Mouse (Mus musculus): Measurements from ENCODE around the gene Rasgef1b. TPM values are rescaled to one million over a fixed set of nuclear protein-coding genes. Genes with fewer than 3 reads are reported as not detected.
A peak's percentile ranks its signal among the peaks of the same experiment; 100 is the strongest.

Gene Rasgef1b
- total RNA-seq, 2 experiments from 2014 or later = 0.36 to 0.37 TPM

DNA sequence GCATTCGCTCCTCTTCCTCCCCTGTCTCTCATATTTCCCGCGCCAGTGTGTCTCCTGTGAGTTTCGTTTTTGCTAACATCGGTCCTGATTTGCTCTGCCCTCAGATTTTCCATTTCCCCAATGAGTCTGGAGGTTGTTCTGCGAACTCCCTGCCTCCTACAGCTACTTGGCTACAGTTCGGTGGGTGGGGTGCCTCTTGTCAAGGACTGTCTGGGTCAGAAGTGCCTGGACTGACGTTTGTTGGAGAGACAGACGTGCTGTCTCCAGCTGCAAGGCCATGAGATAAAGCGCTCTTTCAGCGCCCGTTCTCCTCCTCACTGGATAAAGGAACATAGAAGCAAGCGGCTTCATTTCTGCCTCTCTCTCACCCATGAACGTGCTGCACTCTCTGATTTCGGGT, 389.1 kb downstream of the Rasgef1b start:
- intact Hi-C loops (cut with DNase I) = no loop called here
- DNase-seq = peak; percentile 36 to 59

DNA sequence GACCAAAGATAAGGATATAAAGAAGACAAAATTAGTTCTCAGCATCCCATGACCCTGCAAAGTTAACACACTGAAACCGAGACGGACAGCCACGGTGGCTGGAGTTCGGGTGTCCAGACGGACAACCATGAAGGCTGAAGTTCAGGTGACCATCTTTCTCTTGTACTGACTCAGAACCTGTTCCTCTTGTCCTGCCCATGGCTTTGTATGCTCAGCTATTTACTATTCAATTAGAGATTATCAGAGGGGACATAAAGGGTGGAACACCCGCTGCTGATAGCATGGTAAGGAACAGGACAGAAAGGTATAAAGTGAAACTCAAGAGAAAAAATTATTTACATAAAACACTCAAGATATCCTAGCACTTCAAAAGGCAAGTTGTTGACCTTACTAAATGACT, 390.0 kb downstream of the Rasgef1b start:
- intact Hi-C loops (cut with DNase I) = no loop called here
- no peak for DNase-seq

- DNase-seq = no peak
These were observed 392.4 kb downstream of the Rasgef1b start for GRCm38 (mm10) chr5:99336427-99336826.

GRCm38 (mm10) chr5:99334017-99334416, 394.8 kb downstream of the Rasgef1b start:
- no peak for DNase-seq
- intact Hi-C loops (cut with DNase I) = no loop called here

More at GRCm38 (mm10) chr5:99336427-99336826, 392.4 kb downstream of the Rasgef1b start:
- intact Hi-C loops (cut with DNase I) = no loop called here

GRCm38 (mm10) chr5:99332021-99332420, 396.8 kb downstream of the Rasgef1b start:
- intact Hi-C loops (cut with DNase I) = no loop called here
- DNase-seq = no peak

- intact Hi-C loops (cut with DNase I) = no loop called here
These were observed 399.8 kb downstream of the Rasgef1b start for GRCm38 (mm10) chr5:99329065-99329464.

DNA sequence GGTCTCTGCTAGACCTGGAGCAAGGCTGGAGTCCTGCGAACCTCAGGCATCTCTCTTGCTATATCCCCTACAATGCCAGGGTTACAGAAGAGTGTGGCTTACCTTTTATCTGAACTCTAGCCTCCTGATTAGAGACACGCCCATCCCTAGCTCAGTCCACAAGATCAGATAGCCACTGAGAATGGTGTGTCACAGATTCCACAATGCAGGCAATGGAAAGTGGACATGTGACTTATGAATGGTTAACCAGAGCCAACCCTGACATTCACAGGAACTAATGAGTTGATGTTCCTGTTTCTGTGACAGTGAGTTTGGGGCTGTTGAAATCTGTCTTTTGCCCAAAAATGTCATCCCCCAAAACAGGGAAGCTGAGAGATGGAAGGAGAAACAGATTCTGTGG, 401.8 kb downstream of the Rasgef1b start:
- DNase-seq = no peak
- intact Hi-C loops (cut with DNase I) = no loop called here

More at GRCm38 (mm10) chr5:99329065-99329464, 399.8 kb downstream of the Rasgef1b start:
- DNase-seq = no peak

DNA sequence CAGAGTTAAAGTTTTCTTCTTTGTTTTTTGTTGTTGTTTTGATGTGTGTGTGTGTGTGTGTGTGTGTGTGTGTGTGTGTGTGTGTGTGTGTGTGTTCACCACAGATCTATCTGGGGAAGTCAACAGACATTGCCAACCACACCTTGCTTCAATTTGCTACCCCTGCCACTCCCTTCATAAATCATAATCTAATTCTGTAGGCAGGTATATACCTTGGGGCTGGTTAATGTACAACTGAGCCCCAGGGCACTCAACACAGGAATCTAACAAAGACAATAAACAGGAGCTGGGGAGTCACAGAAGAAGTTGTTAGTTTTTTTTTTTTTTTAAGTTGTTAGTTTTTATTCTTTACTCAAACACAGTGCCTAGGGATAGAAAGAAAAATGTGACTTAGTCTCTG, 403.6 kb downstream of the Rasgef1b start:
- intact Hi-C loops (cut with DNase I) = no loop called here
- DNase-seq = no peak

DNA sequence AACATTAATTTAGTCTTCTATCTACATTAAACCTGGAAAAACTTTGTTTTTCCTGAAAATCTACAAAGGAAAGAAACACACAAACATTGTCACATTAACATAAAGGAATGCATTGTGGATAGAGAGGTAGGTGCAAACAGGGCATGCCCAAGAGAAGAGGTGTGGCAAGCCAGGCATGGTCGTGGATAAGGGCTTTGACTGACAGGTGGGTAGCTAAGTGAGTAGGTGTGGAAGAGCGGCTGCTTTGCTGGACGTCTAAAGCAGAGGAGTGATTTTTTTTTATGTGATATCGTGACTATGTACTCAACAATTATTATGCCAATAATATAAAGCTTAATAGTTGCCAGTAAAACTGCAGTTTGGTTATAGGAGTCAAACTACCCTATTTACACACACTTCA, 408.1 kb downstream of the Rasgef1b start:
- intact Hi-C loops (cut with DNase I) = no loop called here
- DNase-seq = no peak

- intact Hi-C loops (cut with DNase I) = no loop called here
- DNase-seq = no peak
These were observed 430.9 kb downstream of the Rasgef1b start for GRCm38 (mm10) chr5:99297939-99298338.

GRCm38 (mm10) chr5:99296348-99296747, 432.5 kb downstream of the Rasgef1b start:
- intact Hi-C loops (cut with DNase I) = no loop called here
- DNase-seq = no peak

DNA sequence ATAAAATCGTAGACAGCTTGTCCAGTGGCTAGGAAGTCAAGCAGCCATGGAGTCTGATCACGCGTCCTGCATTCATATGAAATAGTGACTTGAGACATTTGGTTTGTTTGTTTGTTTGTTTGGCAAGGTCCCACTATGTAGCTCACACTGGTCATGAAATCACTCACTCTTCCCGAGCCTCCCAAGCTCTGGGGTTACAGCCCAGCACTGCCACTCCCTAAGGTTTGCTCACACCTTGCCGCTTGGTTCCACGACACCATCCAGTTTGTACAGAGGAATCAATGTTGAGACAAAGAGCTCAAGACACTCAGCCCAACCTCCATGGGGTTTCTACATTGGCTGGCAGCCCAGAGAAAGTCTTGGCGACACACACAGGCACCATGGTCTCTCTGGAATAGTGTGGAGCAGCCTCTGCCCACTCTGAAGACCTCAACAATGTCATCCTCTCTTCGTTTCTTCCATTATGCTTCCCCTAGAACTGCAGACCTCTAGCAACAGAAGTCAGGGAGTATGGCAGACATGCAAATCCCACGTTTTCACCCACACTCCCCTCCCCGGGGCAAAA, 436.5 kb downstream of the Rasgef1b start:
- intact Hi-C loops (cut with DNase I) = no loop called here
- no peak for DNase-seq

- intact Hi-C loops (cut with DNase I) = no loop called here
These were observed 437.6 kb downstream of the Rasgef1b start for GRCm38 (mm10) chr5:99291084-99291830.

GRCm38 (mm10) chr5:99288262-99288661, 440.6 kb downstream of the Rasgef1b start:
- intact Hi-C loops (cut with DNase I) = no loop called here
- no peak for DNase-seq

More at GRCm38 (mm10) chr5:99291084-99291830, 437.6 kb downstream of the Rasgef1b start:
- DNase-seq = no peak

DNA sequence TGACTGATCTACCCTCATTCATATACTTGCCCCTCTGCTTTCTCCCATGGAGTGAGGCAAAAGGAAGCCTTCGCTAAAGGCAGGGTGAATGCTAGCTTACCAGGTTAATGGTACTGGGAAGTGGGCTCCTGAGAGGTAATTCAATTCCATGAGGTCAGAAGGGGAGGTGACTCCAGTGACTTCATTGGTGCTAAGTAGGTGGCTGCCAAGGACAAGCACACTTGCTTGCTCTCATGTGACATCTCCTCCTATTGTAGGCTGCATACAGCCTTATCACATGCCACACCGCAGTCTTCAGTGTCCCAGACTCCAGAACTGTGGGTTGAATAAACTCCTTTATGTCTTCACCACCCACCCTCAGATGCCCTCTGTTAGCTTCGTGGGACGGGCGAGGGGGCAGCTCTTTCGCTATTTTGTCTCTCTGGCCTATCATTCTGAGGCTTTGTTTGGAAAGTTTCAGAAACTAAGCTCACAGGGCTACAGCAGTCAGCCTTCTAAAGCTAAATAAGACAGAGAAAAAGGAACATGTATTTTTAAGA, 441.1 kb downstream of the Rasgef1b start:
- DNase-seq = no peak
- intact Hi-C loops (cut with DNase I) = no loop called here

DNA sequence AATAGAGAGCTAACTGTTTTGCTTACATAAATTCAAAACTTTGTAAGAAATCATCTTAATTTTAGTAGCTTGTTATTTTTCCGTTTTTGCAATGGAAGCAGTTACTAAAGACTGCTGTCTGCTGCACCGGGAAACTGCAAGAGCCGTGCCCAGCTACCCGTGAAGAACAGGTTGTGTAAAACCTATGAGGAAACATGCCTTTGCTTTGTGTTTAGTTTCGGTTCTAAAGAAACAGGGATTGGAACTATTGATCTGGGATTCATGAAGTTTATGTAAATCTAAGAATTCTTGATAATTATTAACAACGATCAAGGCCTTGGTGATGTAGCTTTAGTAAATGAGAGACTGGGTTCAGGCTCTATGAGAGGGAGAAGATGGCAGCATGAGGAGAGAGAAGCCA, 442.3 kb downstream of the Rasgef1b start:
- DNase-seq = no peak
- intact Hi-C loops (cut with DNase I) = no loop called here

GRCm38 (mm10) chr5:99286024-99286423, 442.8 kb downstream of the Rasgef1b start:
- intact Hi-C loops (cut with DNase I) = no loop called here
- DNase-seq = no peak

DNA sequence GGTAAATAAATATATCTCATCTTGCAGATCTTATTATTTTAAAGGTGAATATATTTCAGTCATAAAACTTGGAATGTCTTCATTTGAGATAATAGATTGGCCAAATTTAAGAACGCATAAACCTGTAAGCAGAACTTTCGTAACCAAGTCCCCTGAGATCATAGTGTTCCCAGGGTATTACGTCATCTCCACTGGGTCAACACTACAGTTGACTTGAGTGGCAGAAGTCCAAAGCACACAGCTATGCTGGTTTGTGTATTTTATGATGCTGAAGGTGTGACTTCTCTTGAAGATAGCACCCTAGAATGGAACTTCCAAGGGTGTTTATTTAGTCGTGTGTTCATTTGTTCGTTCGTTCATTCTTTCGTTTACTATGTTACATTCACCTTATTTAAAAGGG, 444.5 kb downstream of the Rasgef1b start:
- no peak for DNase-seq
- intact Hi-C loops (cut with DNase I) = no loop called here

DNA sequence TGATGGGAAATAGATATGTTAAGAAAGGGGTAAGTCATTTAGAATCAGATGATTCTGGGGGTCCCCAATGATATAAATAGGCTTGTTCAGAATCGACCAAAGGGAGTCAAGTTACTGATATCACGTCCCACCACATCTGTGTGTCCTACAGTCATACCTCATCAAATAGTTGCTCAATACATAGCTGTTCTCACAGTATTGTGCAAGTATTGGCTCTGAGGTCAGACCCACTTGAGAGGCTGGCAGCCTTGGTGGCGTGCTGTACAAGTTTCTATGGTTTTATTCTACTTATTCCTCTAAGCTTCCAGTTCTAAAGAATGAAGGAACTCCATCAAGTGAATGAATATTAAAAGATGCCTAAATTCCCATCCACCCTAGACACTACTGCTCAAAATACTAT, 445.2 kb downstream of the Rasgef1b start:
- intact Hi-C loops (cut with DNase I) = no loop called here
- DNase-seq = no peak

DNA sequence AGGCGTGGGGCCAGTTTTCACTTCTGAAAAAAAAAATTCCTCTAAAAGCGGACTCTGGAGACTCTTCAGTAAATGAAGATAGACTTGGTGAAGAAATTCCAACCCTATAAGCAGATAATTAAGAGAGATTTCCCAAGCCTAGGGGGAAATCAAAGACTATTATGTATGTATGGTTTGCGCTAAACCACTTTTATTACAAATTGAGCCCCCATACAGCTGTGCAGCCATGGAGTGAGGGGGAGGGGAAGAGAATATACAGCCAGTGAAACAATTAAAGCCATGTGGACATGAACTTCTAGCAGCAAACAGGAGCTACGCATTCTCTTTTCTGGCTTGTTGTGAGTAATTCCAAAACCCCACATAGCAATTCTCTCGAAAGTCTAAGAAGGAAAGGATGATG, 448.3 kb downstream of the Rasgef1b start:
- no peak for DNase-seq
- intact Hi-C loops (cut with DNase I) = no loop called here

DNA sequence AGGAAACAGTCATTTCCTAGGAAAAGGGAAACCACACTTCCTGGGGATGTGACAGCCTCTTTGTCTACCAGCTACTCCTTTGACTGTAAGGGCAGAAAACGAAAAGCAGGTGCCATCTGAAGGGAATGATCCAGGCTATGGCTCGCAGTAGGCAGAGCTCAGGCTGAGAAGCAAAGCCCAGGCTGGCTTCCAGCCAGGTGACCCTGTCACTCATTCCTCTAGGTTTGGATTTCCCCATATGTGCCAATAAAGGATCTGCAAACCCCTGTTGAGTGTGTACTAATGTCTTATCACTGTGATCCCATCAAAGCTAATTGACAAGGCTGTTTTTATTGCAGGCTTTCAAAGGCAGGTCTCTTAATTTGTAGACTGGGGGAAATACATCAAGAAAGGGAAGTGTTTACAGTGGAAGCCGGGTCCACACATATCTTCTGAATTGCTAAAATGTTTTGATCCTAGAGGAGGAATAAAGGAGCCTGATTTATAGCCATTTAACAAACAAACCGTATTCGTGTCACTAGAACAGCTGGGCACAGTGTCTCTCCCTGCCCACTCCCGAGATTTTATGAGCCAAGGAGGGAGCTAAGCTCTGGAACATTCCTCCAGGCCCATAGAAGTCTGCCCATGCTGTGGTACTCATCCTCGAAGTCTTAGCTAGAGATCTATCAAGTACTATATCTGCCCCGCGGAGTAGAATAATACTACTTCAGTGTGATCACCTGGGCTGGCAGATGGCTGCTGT, 449.7 kb downstream of the Rasgef1b start:
- no peak for DNase-seq

More for the DNA sequence above, 449.7 kb downstream of the Rasgef1b start:
- intact Hi-C loops (cut with DNase I) = no loop called here

Measured in gastrocnemius, postnatal 36 days (tissue).